Mouse (Mus musculus) liver, embryonic 12.5 days (tissue): ENCODE data around the gene Mdm2. TPM values are rescaled to one million over a fixed set of nuclear protein-coding genes. Genes with fewer than 3 reads are reported as not detected.

Experiments used
- ATAC-seq: fragments of 200-750 bp; cut with Nextera tagmentation; 2 replicates; pipeline ENCODE4 v1.8.0; 2017; ENCODE audit warnings: moderate number of reproducible peaks, mild to moderate bottlenecking, moderate library complexity
- H3K27ac ChIP-seq: fragments of 300-500 bp; sonication (generic); 2 replicates; pipeline ENCODE4 v1.5.1; 2016; ENCODE audit warnings: mild to moderate bottlenecking
- H3K27me3 ChIP-seq: fragments of 300-500 bp; sonication (generic); replicated peaks from 2 replicates; pipeline ENCODE4 v1.6.1; 2016; ENCODE audit warnings: mild to moderate bottlenecking, moderate library complexity
- H3K36me3 ChIP-seq: fragments of 300-500 bp; sonication (generic); 2 replicates; pipeline ENCODE4 v1.6.1; 2016; ENCODE audit warnings: mild to moderate bottlenecking, moderate library complexity
- H3K4me1 ChIP-seq: fragments of 300-500 bp; sonication (generic); 2 replicates; pipeline ENCODE4 v1.6.1; 2016
- H3K4me2 ChIP-seq: fragments of 300-500 bp; sonication (generic); 2 replicates; pipeline ENCODE4 v1.6.1; 2016; ENCODE audit warnings: mild to moderate bottlenecking, moderate library complexity
- H3K4me3 ChIP-seq: fragments of 300-500 bp; sonication (generic); 2 replicates; pipeline ENCODE4 v1.5.1; 2016; ENCODE audit warnings: mild to moderate bottlenecking, moderate library complexity
- H3K9ac ChIP-seq: fragments of 300-500 bp; sonication (generic); 2 replicates; pipeline ENCODE4 v1.6.1; 2016; ENCODE audit warnings: mild to moderate bottlenecking, moderate library complexity
- H3K9me3 ChIP-seq: fragments of 300-500 bp; sonication (generic); replicated peaks from 2 replicates; pipeline ENCODE4 v1.6.1; 2016; ENCODE audit warnings: mild to moderate bottlenecking, moderate library complexity
- WGBS: fragments of 180-500 bp; shearing (Covaris S2); methylation state at CpG from one replicate; pipeline ENCODE4 v1.1.7; 2016; ENCODE audit not compliant: insufficient replicate concordance; 5-methylcytosine and 5-hydroxymethylcytosine counted together
- polyA plus RNA-seq: library from polyadenylated mRNA; unstranded; fragments of >200 nt; fragmentation: Nextera tagmentation; extraction: Ambion mirVana; gene quantifications from 2 replicates; pipeline ENCODE4 v1.2.1, GENCODE M21; 2016

The Mdm2 gene
- polyA plus RNA-seq, 1 experiment from 2014 or later, result 36.9 TPM

DNA sequence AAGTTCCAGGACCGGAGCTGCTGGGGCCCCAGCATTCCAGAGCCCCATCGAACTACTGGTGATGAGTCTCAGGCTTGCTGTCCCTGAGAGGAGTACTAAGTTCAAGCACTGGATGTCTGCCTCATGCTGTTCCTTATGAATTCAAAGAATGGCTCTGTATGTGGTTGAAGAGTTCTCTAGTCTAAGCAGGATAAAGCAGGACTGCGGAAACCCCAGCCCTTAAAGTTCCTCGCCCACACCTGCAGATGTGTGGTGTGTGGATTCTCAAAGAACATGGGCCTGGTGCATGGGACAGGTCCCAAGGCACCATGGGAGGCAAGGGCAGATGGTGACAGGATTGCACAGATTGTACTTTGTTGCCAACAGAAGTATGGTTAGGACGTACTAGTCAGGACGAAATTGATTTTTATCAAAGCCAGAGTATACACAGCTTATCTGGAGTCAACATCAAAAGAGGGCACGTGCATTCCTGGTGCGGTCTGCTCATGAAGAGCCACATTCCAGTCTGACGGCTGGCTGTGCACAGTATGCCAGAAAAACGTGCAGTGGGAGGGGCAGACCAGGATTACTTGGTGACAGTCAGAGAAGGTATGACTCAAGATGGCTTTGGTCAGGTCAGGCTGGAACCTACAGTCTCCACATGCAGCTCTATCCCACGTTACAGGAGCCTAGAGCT, 18.7 kb upstream of the Mdm2 start:
- no peak overlapping the region for H3K4me2 ChIP-seq
- peaks cover 32% of the 10 kb centered on the region for H3K4me1 ChIP-seq
- no peak overlapping the region for H3K4me3 ChIP-seq
- H3K27me3 ChIP-seq, result no peaks in the 10 kb centered on the region
- H3K9me3 ChIP-seq, result no peaks in the 10 kb centered on the region
- no peak for ATAC-seq
- 64% methylated on average over 11 of the region's 11 CpGs for WGBS
- no peak overlapping the region for H3K9ac ChIP-seq
- no peaks in the 10 kb centered on the region for H3K36me3 ChIP-seq
- H3K27ac ChIP-seq, result no peak overlapping the region

DNA sequence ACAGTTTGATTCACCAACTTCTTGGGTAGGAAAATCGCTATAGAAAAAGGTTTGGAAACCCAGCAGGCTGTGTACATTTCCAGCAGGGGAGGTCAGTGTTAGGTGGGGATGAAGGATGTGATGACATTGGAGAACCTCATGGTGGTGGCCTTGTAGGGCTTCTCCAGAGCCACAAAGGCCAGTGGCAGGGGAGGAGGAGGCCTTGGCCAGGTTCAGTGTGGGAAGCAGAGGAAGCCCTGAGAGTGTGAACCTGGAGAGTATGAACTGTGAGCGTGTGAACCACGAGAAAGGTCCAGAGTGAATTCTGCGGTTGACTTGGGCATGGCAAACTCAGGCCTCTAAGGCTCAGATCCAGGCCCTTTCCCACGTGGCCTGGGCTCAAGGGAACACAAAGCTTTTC, 18.0 kb upstream of the Mdm2 start:
- no peaks in the 10 kb centered on the region for H3K9me3 ChIP-seq
- 68% methylated on average over 5 of the region's 5 CpGs for WGBS
- no peak overlapping the region for H3K9ac ChIP-seq
- H3K4me3 ChIP-seq, result no peak overlapping the region
- no peak overlapping the region for H3K27ac ChIP-seq
- H3K27me3 ChIP-seq, result no peaks in the 10 kb centered on the region
- no peak overlapping the region for H3K4me2 ChIP-seq
- no peak for ATAC-seq
- no peaks in the 10 kb centered on the region for H3K36me3 ChIP-seq
- H3K4me1 ChIP-seq, result peaks cover 31% of the 10 kb centered on the region

DNA sequence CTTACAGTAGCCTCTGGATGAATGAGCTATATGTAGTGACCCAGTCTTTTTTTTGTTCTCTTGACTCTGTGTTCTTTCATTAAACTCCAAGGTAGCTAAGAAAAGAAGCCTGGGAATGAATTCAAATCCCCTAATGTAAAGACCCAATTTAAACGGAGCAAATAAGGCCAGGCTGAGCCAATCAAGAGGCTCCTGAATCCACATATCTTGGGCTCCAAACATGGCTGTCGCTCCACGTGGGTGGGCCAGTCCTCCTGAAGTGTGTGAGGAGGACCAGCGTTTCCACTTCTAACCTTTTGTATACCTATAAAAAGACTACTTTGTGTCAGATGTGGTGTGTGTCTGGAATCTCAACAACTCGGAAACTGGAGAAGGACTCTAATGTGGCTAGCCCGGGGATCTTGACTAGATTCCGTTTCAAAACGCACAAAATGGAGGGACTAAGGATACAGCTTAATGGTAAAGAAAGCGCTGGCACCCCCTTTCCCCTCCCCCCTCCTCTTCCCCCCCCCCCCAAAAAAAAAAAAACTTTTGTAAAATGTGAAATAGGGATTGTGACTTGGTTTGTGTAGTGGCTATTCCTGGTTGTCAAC, 17.1 kb upstream of the Mdm2 start:
- no peak for ATAC-seq
- Histone ChIP-seq H3K27me3 (no peaks in the 10 kb centered on the region), H3K4me3 (no peak overlapping the region), H3K9me3 (no peaks in the 10 kb centered on the region), H3K27ac (no peak overlapping the region), H3K4me1 (peaks cover 21% of the 10 kb centered on the region), H3K36me3 (no peaks in the 10 kb centered on the region), H3K9ac (no peak overlapping the region), H3K4me2 (no peak overlapping the region)
- WGBS, result 75% methylated on average over 9 of the region's 9 CpGs

DNA sequence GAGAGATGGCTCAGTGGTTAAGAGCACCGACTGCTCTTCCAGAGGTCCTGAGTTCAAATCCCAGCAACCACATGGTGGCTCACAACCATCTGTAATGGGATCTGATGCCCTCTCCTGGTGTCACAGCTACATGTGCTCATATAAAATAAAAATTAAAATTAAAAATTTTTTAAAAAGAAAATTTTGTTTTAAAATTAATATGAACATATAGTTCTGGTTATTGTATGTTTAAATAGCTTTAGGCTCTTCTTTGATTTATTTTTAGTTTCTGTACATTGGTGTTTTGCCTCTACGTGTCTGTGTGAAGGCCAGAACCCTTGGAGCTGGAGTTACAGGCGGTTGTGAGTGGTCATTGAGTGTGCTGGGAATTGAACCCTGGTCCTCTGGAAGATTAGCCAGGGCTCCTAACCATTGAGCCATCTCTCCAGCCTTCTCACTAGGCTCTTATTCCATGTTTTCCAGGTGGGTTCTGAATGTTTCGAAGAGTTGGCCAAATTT, 16.4 kb upstream of the Mdm2 start:
- WGBS, result 82% methylated on average over 4 of the region's 4 CpGs
- Histone ChIP-seq H3K4me2 (no peak overlapping the region), H3K36me3 (no peaks in the 10 kb centered on the region), H3K27ac (no peak overlapping the region), H3K4me1 (peaks cover 14% of the 10 kb centered on the region), H3K27me3 (no peaks in the 10 kb centered on the region), H3K9me3 (no peaks in the 10 kb centered on the region), H3K4me3 (no peak overlapping the region), H3K9ac (no peak overlapping the region)
- no peak for ATAC-seq

DNA sequence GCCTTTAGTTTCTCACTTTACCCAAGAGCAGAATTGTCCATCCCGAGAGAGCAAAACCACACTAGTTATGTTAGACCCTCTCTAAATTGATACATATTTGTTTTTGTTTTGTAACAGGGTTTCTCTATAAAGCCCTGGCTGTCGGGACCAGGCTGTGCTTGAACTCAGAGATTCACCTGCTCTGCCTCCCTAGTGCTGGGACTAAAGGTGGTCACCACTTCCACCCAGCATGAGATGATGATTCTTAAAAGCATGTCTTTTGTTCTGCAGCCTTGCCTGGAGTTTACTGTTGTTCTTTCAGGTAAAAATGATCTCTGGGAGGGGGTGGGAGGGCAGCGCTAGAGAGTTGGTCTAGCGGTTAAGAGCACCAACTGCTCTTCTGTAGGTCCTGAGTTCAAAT, 15.8 kb upstream of the Mdm2 start:
- Histone ChIP-seq H3K9ac (no peak overlapping the region), H3K36me3 (no peaks in the 10 kb centered on the region), H3K27me3 (no peaks in the 10 kb centered on the region), H3K4me1 (peaks cover 9% of the 10 kb centered on the region), H3K4me2 (no peak overlapping the region), H3K27ac (no peak overlapping the region), H3K9me3 (no peaks in the 10 kb centered on the region), H3K4me3 (no peak overlapping the region)
- 80% methylated on average over 4 of the region's 4 CpGs for WGBS
- ATAC-seq, result no peak

DNA sequence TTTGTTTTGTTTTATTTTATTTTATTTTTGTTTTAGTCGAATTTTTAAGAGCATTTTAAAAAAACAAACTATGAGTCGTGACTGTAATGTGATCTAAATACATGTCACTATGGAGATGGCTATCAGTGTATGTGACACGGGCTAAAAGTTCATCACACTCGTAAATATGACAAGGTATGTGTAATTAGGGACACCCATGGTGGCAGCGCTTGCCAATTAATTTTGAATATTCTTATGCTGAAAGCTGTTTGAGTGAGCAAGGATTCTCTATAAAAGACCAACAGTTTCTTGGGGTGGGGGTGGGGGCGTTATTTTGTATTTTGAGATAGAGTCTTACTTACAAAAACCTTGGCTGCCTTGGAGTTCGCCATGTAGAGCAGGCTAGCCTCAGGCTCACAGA, 15.1 kb upstream of the Mdm2 start:
- no peak overlapping the region for H3K4me2 ChIP-seq
- 64% methylated on average over 7 of the region's 7 CpGs for WGBS
- peaks cover 2% of the 10 kb centered on the region for H3K4me1 ChIP-seq
- H3K36me3 ChIP-seq, result no peaks in the 10 kb centered on the region
- no peak overlapping the region for H3K9ac ChIP-seq
- no peaks in the 10 kb centered on the region for H3K9me3 ChIP-seq
- ATAC-seq, result no peak
- no peak overlapping the region for H3K4me3 ChIP-seq
- H3K27me3 ChIP-seq, result no peaks in the 10 kb centered on the region
- H3K27ac ChIP-seq, result no peak overlapping the region

DNA sequence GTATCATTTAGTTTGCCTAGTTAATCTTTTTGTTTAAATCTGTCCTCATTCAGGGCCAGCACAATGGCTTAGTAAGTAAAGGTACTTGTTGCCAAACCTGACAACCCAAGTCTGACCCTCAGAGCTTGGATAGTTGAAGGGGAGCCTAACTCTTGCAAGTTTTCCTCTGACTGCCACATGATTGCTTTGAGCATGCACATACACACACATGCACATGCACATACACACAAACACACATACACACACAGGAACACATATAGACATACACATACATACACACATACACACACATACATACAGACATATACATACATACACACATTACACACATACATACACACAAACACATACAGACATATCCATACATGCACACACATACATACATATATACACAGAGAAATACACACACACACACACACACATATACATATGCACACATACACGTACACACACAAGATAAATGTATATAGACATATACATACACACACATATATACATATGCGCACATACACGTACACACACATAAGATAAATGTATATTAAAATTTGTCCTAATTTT, 14.3 kb upstream of the Mdm2 start:
- Histone ChIP-seq H3K27me3 (no peaks in the 10 kb centered on the region), H3K9ac (no peak overlapping the region), H3K4me1 (no peaks in the 10 kb centered on the region), H3K4me3 (no peak overlapping the region), H3K27ac (no peak overlapping the region), H3K9me3 (no peaks in the 10 kb centered on the region), H3K4me2 (no peak overlapping the region), H3K36me3 (no peaks in the 10 kb centered on the region)
- no peak for ATAC-seq
- WGBS, result 81% methylated on average over 3 of the region's 3 CpGs

DNA sequence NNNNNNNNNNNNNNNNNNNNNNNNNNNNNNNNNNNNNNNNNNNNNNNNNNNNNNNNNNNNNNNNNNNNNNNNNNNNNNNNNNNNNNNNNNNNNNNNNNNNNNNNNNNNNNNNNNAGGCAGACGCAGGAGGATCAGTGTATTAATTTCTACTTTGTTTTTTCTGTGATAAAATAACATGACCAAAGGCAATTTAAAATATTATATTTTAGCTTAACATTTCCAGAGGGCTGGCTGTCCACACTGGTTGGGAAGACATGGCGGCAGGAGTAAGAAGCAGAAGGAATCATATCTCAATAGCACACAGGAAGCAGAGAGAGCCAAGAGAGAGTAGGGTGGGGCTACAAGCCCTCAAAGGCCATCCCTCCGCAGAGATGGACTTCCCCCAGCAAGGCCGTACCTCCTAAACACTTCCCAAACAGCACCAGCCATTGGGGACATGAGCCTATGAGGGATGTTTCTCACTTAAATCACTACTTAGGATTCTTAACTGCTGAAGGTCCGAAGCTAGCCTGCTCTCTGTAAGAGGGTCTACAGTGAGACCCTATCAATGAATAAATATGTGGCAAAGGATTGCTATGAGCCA, 13.7 kb upstream of the Mdm2 start:
- Histone ChIP-seq H3K27me3 (no peaks in the 10 kb centered on the region), H3K36me3 (no peaks in the 10 kb centered on the region), H3K27ac (no peak overlapping the region), H3K4me3 (no peak overlapping the region), H3K4me2 (no peak overlapping the region), H3K9ac (no peak overlapping the region), H3K9me3 (no peaks in the 10 kb centered on the region), H3K4me1 (no peaks in the 10 kb centered on the region)
- ATAC-seq, result no peak
- 52% methylated on average over 5 of the region's 5 CpGs for WGBS

DNA sequence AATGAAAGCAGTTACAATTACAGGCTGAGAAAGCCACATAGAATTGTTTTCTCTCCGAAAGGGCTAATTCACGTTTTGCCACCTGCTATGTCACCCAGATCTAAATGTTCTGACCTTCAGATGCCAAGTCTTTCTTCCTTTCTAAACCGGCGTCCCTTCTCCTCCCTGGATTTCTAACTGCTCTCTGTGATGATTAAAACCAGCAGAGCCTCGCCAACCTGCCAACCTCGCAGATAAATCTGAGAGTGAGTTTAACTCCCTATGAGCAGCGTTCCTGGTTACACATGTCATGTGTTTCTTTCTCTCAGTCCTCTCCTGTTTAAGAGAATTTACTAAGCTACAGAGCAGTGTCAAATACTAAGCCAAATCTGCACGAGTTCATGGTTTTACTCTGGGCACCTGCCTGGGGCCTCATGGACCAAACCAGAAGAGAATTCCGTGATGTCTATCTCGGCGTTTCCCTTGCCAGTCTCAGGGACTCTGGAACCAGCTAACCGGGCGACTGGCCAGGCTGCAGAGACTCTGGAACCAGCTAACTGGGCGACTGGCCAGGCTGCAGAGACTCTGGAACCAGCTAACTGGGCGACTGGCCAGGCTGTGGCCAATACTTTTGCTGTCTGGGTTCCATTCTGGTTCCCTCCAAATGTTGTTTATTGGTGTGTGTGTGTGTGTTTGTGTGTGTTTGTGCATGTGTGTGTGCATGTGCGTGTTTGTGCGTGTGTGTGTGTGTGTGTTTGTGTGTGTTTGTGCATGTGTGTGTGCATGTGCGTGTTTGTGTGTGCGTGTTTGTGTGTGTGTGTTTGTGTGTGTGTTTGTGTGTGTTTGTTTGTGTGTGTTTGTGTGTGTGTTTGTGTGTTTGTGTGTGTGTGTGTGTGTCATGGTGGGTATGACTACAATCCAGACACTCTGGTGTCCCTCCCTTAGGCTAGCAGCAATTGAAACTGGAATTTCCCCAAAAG, 7.9 kb upstream of the Mdm2 start:
- Histone ChIP-seq H3K27ac (no peak overlapping the region), H3K4me2 (no peak overlapping the region), H3K4me1 (peaks cover 32% of the 10 kb centered on the region), H3K9ac (no peak overlapping the region), H3K36me3 (no peaks in the 10 kb centered on the region), H3K9me3 (no peaks in the 10 kb centered on the region), H3K27me3 (no peaks in the 10 kb centered on the region), H3K4me3 (no peak overlapping the region)
- WGBS, result 66% methylated on average over 19 of the region's 19 CpGs
- no peak for ATAC-seq

DNA sequence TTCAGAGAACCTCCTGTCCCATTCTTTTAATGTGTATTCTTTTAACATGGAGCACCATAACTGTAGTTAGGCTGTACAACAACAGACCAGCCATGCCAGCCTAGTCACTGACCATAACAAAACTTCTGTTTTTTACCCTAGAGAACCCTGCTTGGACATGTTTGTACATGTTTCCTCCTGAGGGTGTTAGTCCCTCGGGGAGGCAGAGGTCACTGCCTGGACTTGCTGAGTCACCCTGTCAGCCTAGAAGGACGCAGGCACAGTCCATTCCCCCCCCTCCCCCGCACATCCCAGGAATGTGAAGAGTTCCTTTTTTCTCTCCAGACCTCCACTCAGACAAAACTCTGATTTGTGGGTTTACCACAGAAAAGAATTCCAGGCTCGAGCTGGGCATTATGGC, 7.0 kb upstream of the Mdm2 start:
- H3K27ac ChIP-seq, result no peak overlapping the region

DNA sequence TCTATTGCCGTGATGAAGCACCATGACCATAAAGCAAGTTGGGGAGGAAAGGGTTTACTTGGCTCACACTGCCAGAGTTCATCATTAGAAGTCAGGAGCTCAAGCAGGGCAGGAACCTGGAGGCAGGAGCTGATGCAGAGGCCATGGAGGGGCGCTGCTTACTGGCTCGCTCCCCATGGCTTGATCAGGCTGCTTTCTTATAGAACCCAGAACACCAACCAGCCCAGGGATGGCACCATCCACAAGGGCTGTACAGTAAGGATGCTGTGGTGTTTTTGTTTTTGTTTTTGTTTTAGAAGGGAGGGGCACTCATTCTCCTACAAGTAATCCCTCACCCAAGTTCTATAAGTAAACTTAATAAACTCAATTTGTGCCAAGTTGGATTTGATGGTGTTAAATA, 6.1 kb upstream of the Mdm2 start:
- peaks cover 39% of the 10 kb centered on the region for H3K4me1 ChIP-seq
- no peaks in the 10 kb centered on the region for H3K9me3 ChIP-seq
- H3K27ac ChIP-seq, result no peak overlapping the region
- H3K27me3 ChIP-seq, result no peaks in the 10 kb centered on the region
- H3K4me2 ChIP-seq, result no peak overlapping the region
- 89% methylated on average over 3 of the region's 3 CpGs for WGBS
- H3K9ac ChIP-seq, result no peak overlapping the region
- H3K4me3 ChIP-seq, result no peak overlapping the region
- no peak for ATAC-seq
- no peaks in the 10 kb centered on the region for H3K36me3 ChIP-seq

More for the DNA sequence above, 7.0 kb upstream of the Mdm2 start:
- 9% methylated on average over 4 of the region's 4 CpGs for WGBS
- Histone ChIP-seq H3K4me2 (no peak overlapping the region), H3K9ac (no peak overlapping the region), H3K4me1 (peaks cover 32% of the 10 kb centered on the region), H3K27me3 (no peaks in the 10 kb centered on the region), H3K9me3 (no peaks in the 10 kb centered on the region), H3K4me3 (no peak overlapping the region), H3K36me3 (no peaks in the 10 kb centered on the region)
- ATAC-seq, result 0 out of 2 replicates have a peak, but pooled peaks have one; percentile 52
